Mouse (Mus musculus): ENCODE results near the gene Ssc5d. TPM values are rescaled to one million over a fixed set of nuclear protein-coding genes. Genes with fewer than 3 reads are reported as not detected.

The Ssc5d gene
- polyA plus RNA-seq, 1 experiment from 2014 or later = 3.0 TPM

DNA sequence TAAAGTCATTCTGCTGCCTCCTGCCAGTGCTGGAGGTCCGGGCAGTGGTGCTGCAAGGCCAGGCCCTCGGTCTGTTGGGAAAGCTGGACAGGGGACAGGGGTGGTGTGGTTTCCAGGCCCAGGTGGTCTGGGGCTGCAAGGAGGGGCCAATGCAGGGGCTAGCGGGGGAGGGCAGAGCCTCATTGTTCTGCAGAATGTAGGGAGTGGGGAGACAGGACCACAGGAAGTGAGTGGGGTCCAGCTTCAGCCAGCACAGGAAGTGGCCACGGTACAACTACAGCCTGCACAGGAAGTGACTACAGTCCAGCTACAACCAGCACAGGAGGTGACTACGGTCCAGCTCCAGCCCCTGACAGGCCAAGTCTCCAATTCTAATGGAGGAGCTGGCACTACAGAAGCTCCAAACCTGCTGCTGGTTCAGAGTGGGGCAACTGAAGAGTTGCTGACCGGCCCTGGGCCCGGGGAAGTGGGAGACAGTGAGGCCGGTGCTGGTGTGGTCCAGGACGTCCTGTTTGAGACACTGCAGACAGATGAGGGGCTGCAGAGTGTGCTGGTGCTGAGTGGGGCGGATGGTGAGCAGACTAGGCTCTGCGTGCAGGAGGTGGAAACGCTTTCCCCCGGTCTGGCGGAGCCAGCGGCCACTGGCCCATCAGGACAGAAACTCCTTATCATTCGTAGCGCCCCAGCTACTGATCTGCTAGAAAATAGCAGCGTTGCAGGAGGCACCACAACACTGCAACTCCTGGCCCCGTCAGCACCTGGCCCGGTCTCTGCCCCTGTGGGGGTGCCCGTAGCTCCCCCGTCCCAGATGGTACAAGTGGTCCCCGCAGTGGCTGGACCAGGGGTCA, 4.4 kb upstream of the Ssc5d start:
- 0 out of 2 replicates have a peak overlapping the region, but pooled peaks have one; percentile 1 for H3K4me3 ChIP-seq
- peak overlapping the region; percentile 95; the same call in 1 of the 2 replicates for H3K27ac ChIP-seq
- H3K4me2 ChIP-seq (replicated peaks) = peak overlapping the region; percentile 83
- peak overlapping the region; percentile 17 for H3K9ac ChIP-seq
- no peak for ATAC-seq (ENCODE audit: low FRiP score, low read depth)
- peaks cover 67% of the 10 kb centered on the region for H3K4me1 ChIP-seq
- H3K9me3 ChIP-seq = no peaks in the 10 kb centered on the region
- no peaks in the 10 kb centered on the region for H3K27me3 ChIP-seq (replicated peaks)
- 70% methylated on average over 23 of the region's 23 CpGs for WGBS
- H3K36me3 ChIP-seq = peaks cover 39% of the 10 kb centered on the region

DNA sequence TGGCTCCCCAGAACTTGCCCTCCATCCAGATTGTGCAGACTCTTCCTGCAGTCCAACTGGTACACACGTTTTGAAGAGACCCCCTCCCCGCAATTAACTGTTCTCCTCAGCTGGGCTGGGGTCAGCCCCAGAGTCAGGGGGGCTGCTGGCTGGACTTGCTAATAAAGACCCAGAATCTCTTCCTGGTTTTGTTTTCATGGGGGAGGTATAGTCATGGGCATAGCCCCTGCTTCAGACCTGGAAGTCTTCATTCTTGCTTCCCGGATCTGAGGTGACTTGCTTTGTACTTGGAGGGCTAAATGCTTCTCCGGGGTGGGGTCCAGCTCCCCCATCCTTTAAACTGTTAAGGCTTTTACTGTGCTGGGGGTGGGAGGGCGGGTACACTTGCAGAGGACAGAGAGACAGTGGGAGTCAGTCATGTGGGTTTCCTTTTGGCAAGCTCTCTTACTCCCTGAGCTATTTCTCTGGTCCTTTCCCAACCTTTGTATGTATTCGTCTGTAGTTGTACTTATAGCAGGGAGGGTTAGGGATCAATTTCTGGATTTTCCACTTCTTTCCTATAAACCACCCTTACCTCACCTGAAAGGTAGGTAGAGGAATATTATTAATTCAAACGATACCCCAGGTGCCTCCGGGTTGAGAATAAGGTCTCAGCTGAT, 3.6 kb upstream of the Ssc5d start, which contains the start of gene Nat14:
Nat14 (plus strand) TSS at position 205 of the 659 bp plus-strand sequence.
- Histone ChIP-seq H3K4me3 (peak within 1 kb of the TSS; percentile 38), H3K27me3 (replicated peaks) (no peaks in the 10 kb centered on the region), H3K9me3 (no peaks in the 10 kb centered on the region), H3K4me2 (replicated peaks) (peak within 1 kb of the TSS; percentile 83), H3K27ac (peak within 1 kb of the TSS; percentile 95), H3K9ac (peak within 1 kb of the TSS; percentile 56), H3K36me3 (peaks cover 39% of the 10 kb centered on the region), H3K4me1 (peaks cover 67% of the 10 kb centered on the region)
- ATAC-seq (ENCODE audit: low FRiP score, low read depth) = no peak
- WGBS = 37% methylated on average over 8 of the region's 8 CpGs

DNA sequence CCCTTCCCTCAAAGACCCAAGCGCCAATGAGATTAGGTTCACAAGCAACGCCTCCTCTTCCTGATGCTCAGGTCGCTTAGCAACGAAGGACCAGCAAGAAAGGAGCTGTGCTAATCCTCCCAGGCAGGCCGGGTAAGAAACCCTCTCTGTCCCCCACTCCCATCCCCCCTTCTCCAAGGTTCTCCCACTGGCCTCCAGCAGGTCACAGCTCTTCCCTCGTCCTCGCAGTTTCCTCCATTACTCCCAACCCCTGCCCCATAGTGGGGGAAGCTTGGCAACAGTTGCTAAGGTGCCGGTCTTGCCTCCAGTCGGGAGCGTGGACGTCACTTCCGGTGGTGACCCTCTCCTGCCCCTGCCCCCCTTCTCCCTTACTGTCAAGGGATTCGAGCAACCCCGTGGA, 3.1 kb upstream of the Ssc5d start:
- peak overlapping the region; percentile 56 for H3K9ac ChIP-seq
- under 1% methylated on average over 14 of the region's 14 CpGs for WGBS
- peak overlapping the region; percentile 83 for H3K4me2 ChIP-seq (replicated peaks)
- H3K36me3 ChIP-seq = peaks cover 38% of the 10 kb centered on the region
- peaks cover 69% of the 10 kb centered on the region for H3K4me1 ChIP-seq
- peak overlapping the region; percentile 95 for H3K27ac ChIP-seq
- H3K9me3 ChIP-seq = no peaks in the 10 kb centered on the region
- ATAC-seq (ENCODE audit: low FRiP score, low read depth) = peak; percentile 80
- H3K27me3 ChIP-seq (replicated peaks) = no peaks in the 10 kb centered on the region
- peak overlapping the region; percentile 38 for H3K4me3 ChIP-seq

DNA sequence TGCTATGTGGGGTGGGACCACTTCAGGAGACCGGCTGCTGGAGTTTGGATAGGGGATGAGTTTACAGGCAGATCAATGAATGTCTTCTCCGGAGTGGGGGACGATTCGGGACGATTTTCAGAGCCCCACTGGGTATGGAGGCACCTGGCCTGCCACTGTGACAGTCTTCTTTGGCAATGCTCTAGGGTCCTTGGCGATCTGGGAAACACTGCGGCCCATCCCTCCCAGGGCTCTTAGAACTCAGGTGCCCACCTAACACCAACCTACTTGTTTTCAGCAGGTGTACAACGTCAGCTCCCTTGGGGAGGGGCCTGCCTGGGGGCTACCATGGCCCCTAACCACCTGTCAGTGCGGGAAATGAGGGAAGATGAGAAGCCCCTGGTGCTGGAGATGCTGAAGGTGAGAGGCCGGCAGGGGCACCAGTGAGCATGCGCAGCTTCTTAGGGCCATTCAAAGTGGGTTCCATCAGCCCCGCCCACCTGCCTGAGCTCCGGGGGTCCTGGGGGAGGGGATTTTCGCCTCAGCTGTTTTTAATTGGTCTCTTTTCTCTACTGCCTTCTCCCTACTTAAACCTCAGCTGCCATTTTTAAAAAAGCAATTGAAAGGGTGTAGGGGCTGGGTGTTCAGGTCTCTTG, 2.5 kb upstream of the Ssc5d start:
- H3K4me3 ChIP-seq = peak overlapping the region; percentile 38
- H3K27me3 ChIP-seq (replicated peaks) = no peaks in the 10 kb centered on the region
- under 1% methylated on average over 14 of the region's 14 CpGs for WGBS
- peak overlapping the region; percentile 56 for H3K9ac ChIP-seq
- H3K4me2 ChIP-seq (replicated peaks) = peak overlapping the region; percentile 83
- H3K9me3 ChIP-seq = no peaks in the 10 kb centered on the region
- peak; percentile 65 for ATAC-seq (ENCODE audit: low FRiP score, low read depth)
- peak overlapping the region; percentile 95 for H3K27ac ChIP-seq
- peaks cover 32% of the 10 kb centered on the region for H3K36me3 ChIP-seq
- peaks cover 69% of the 10 kb centered on the region for H3K4me1 ChIP-seq

DNA sequence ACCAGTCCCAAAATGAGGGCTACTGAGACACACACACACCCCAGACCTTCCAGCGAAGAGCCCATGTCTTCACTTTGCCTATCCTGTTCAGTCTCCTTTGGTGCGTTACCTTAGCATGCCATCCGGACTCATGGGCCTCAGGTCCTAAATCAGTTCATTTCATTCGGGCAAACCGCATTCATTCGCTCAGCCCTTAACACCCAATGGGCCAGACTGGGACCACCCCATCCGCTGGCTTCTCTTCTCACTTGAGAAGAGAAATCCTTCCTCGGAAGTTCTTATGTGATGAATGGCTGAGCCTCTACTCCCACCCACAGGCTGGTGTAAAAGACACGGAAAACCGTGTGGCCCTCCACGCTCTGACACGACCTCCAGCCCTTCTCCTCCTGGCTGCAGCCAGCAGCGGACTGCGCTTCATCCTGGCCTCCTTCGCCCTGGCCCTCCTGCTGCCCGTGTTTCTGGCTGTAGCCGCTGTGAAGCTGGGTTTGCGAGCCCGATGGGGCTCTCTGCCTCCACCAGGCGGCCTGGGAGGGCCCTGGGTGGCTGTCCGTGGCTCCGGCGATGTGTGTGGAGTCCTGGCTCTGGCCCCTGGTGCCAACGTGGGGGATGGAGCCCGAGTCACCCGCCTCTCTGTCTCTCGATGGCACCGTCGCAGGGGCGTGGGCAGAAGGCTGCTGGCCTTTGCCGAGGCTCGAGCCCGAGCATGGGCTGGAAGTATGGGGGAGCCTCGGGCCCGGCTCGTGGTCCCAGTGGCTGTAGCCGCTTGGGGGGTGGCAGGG, 1.8 kb upstream of the Ssc5d start:
- peaks cover 72% of the 10 kb centered on the region for H3K4me1 ChIP-seq
- WGBS = 3% methylated on average over 37 of the region's 37 CpGs
- no peak for ATAC-seq (ENCODE audit: low FRiP score, low read depth)

DNA sequence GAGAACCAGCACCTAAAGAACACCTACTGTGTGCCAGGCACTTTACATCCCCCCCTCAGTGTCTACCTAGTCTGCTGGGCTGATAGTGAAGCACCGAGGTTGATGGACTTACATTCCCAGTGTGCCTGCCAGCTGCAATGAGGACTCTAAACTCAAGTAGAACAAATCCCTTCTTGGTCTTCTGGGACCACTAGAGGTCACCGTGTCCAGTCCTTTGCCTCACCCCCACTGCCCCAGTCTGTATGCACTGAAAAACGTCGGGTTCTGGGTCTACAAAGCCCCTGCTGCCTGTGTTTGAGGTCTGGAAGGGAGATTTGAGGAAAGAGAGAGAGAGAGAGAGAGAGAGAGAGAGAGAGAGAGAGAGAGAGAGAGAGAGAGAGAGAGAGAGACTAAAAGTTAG, 1.1 kb upstream of the Ssc5d start:
- ATAC-seq (ENCODE audit: low FRiP score, low read depth) = no peak
- peaks cover 19% of the 10 kb centered on the region for H3K36me3 ChIP-seq
- peak overlapping the region; percentile 82; the same call in 1 of the 2 replicates for H3K27ac ChIP-seq
- no peak overlapping the region for H3K4me3 ChIP-seq
- H3K4me2 ChIP-seq (replicated peaks) = peak overlapping the region; percentile 83
- peaks cover 72% of the 10 kb centered on the region for H3K4me1 ChIP-seq
- H3K27me3 ChIP-seq (replicated peaks) = no peaks in the 10 kb centered on the region
- H3K9me3 ChIP-seq = no peaks in the 10 kb centered on the region
- WGBS = 3% methylated on average over 4 of the region's 4 CpGs
- H3K9ac ChIP-seq = peak overlapping the region; percentile 65

More for the DNA sequence above, 1.8 kb upstream of the Ssc5d start:
- Histone ChIP-seq H3K27ac (peak overlapping the region; percentile 82), H3K36me3 (peaks cover 26% of the 10 kb centered on the region), H3K9me3 (no peaks in the 10 kb centered on the region), H3K27me3 (replicated peaks) (no peaks in the 10 kb centered on the region), H3K9ac (peak overlapping the region; percentile 65), H3K4me3 (peak overlapping the region; percentile 38), H3K4me2 (replicated peaks) (peak overlapping the region; percentile 83)

DNA sequence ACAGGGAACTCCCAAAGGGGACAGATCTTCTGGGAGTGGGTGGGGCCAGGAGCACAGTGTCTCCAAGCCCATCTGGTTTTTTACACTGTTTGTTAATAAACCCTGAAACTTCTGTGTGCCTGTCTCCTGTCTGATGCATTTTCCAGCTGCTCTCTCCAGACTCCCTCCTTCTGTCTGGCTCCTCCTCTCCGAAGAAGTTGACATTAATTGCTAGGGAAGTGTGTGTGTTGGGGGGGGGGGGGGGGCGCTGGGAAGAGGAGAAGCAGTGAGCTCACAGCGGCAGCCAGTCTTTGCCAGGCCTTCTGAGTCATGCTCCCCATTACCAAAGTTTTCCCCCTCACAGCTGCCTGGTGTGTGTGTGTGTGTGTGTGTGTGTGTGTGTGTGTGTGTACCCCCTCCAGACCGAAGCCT, 689 bp upstream of the Ssc5d start:
- no peak for ATAC-seq (ENCODE audit: low FRiP score, low read depth)
- H3K9ac ChIP-seq = no peak overlapping the region; the same call in 1 of the 2 replicates
- H3K4me1 ChIP-seq = peaks cover 72% of the 10 kb centered on the region
- no peak overlapping the region for H3K4me3 ChIP-seq
- H3K27ac ChIP-seq = no peak overlapping the region
- peak overlapping the region; percentile 83 for H3K4me2 ChIP-seq (replicated peaks)
- H3K9me3 ChIP-seq = no peaks in the 10 kb centered on the region
- peaks cover 15% of the 10 kb centered on the region for H3K36me3 ChIP-seq
- H3K27me3 ChIP-seq (replicated peaks) = no peaks in the 10 kb centered on the region
- WGBS = 10% methylated on average over 3 of the region's 4 CpGs

DNA sequence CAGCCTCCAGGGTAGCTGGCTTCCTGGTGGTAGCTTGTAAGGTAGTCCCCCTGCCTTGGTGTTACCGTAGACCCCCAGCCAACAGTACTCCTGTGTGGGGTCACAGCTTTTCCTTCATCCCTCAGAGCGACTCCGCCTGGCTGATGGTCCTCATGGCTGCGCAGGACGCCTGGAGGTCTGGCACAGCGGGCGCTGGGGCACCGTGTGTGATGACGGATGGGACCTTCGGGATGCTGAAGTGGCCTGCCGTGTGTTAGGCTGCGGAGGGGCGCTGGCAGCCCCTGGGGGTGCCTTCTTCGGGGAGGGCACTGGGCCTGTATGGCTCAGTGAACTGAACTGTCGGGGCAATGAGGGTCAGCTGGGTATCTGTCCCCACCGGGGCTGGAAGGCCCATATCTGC, 1.3 kb downstream of the Ssc5d start:
- 0 out of 2 replicates have a peak overlapping the region, but pooled peaks have one; percentile 33 for H3K9ac ChIP-seq
- no peaks in the 10 kb centered on the region for H3K36me3 ChIP-seq
- no peak overlapping the region for H3K27ac ChIP-seq
- H3K4me1 ChIP-seq = peaks cover 59% of the 10 kb centered on the region
- no peaks in the 10 kb centered on the region for H3K27me3 ChIP-seq (replicated peaks)
- H3K4me3 ChIP-seq = no peak overlapping the region
- peak overlapping the region; percentile 3; the same call in 1 of the 2 replicates for H3K4me2 ChIP-seq (replicated peaks)
- no peaks in the 10 kb centered on the region for H3K9me3 ChIP-seq
- ATAC-seq (ENCODE audit: low FRiP score, low read depth) = no peak
- WGBS = 64% methylated on average over 16 of the region's 16 CpGs

DNA sequence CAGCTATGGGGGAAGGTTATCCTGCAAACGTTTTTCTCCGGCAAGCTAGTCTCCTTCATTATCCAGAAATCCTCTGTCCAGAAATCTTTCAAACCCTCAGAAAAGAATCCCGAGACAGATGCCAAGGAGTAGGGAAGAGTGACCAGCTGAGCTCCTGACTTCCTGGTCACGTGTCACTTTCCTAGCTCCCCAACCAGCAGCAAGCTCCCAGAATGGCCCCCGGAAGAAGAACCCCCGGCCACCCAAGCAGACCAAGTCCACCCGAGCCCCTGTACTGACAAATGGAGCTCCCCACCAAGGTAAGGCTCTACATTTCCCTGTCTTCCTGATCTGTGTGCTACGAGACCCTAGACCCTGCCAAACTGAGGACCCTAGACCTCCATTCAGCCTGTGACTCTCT, 2.1 kb downstream of the Ssc5d start:
- no peak for ATAC-seq (ENCODE audit: low FRiP score, low read depth)
- peaks cover 50% of the 10 kb centered on the region for H3K4me1 ChIP-seq
- no peaks in the 10 kb centered on the region for H3K27me3 ChIP-seq (replicated peaks)
- no peak overlapping the region for H3K27ac ChIP-seq
- no peak overlapping the region for H3K4me2 ChIP-seq (replicated peaks)
- H3K9ac ChIP-seq = no peak overlapping the region
- WGBS = 68% methylated on average over 8 of the region's 8 CpGs
- no peaks in the 10 kb centered on the region for H3K36me3 ChIP-seq
- H3K4me3 ChIP-seq = no peak overlapping the region
- H3K9me3 ChIP-seq = no peaks in the 10 kb centered on the region

DNA sequence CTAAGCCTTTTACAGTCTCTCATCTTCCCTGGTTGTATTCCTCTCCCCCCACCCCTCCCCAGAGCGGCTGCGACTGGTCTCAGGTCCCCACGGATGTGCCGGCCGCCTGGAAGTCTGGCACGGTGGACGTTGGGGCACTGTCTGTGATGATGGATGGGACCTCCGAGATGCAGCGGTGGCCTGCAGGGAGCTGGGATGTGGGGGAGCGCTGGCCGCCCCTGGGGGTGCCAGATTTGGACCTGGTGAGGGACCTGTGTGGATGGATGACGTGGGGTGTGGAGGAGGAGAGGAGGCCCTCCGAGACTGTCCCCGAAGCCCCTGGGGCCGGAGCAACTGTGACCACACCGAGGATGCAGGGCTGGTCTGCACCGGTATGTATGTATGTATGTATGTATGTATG, 2.7 kb downstream of the Ssc5d start:
- Histone ChIP-seq H3K36me3 (no peaks in the 10 kb centered on the region), H3K4me2 (replicated peaks) (no peak overlapping the region), H3K27me3 (replicated peaks) (no peaks in the 10 kb centered on the region), H3K27ac (no peak overlapping the region), H3K9ac (peak overlapping the region; percentile 36; the same call in 1 of the 2 replicates), H3K9me3 (no peaks in the 10 kb centered on the region), H3K4me1 (peaks cover 44% of the 10 kb centered on the region), H3K4me3 (no peak overlapping the region)
- WGBS = 73% methylated on average over 17 of the region's 17 CpGs
- ATAC-seq (ENCODE audit: low FRiP score, low read depth) = no peak

DNA sequence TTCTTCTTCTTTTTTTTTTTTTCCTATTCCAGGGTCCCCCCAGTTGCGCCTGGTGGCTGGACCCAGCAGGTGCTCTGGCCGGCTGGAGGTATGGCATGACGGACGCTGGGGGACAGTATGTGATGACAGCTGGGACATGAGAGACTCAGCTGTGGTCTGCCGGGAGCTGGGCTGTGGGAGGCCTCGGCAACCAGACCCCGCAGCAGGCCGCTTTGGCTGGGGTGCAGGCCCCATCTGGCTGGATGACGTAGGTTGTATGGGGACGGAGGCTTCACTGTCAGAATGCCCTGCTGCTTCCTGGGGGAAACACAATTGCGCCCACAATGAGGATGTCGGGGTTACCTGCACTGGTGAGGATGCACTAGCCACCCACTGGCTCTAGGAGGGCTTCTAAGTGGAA, 7.5 kb downstream of the Ssc5d start:
- Histone ChIP-seq H3K4me2 (replicated peaks) (no peak overlapping the region), H3K9me3 (no peaks in the 10 kb centered on the region), H3K9ac (no peak overlapping the region), H3K27me3 (replicated peaks) (no peaks in the 10 kb centered on the region; the same call in 1 of the 2 replicates), H3K4me3 (no peak overlapping the region), H3K4me1 (peaks cover 3% of the 10 kb centered on the region; the same call in 1 of the 2 replicates), H3K27ac (no peak overlapping the region), H3K36me3 (no peaks in the 10 kb centered on the region)
- 72% methylated on average over 12 of the region's 12 CpGs for WGBS
- no peak for ATAC-seq (ENCODE audit: low FRiP score, low read depth)
